Mouse (Mus musculus) liver, adult 2 months (tissue): ENCODE data around the gene Txnrd2. TPM values are rescaled to one million over a fixed set of nuclear protein-coding genes. Genes with fewer than 3 reads are reported as not detected.

Experiments
- DNase-seq: peaks from one replicate; pipeline ENCODE4 v3.0.0-alpha.2; 2011; ENCODE audit warnings: low read depth, low spot score; ENCODE audit errors: extremely low read depth
- H3K27ac ChIP-seq: fragments of 200-500 bp; replicated peaks from 2 replicates; pipeline ENCODE4 v1.5.1; 2012; ENCODE audit warnings: low read depth, mild to moderate bottlenecking, control low read depth, inconsistent platforms, low read length; ENCODE audit not compliant: insufficient read depth
- H3K27me3 ChIP-seq: fragments of 200-500 bp; 2 replicates; pipeline ENCODE4 v1.6.1; 2012; ENCODE audit warnings: mild to moderate bottlenecking, moderate library complexity, low read length, inconsistent platforms; ENCODE audit not compliant: control insufficient read depth, insufficient read depth
- H3K36me3 ChIP-seq: fragments of 200-500 bp; 2 replicates; pipeline ENCODE4 v1.6.1; 2012; ENCODE audit warnings: low read length, inconsistent platforms; ENCODE audit not compliant: control insufficient read depth, insufficient read depth
- H3K4me1 ChIP-seq: fragments of 200-500 bp; 2 replicates; pipeline ENCODE4 v1.6.1; 2011; ENCODE audit warnings: low read length; ENCODE audit not compliant: control insufficient read depth, insufficient read depth
- H3K4me3 ChIP-seq: fragments of 200-500 bp; 2 replicates; pipeline ENCODE4 v1.5.1; 2011; ENCODE audit warnings: low read depth, mild to moderate bottlenecking, control low read depth, low read length, moderate library complexity; ENCODE audit not compliant: insufficient read depth
- H3K79me2 ChIP-seq: fragments of 200-500 bp; 2 replicates; pipeline ENCODE4 v1.6.1; 2012; ENCODE audit warnings: inconsistent platforms, mild to moderate bottlenecking, low read length, moderate library complexity; ENCODE audit not compliant: control insufficient read depth, insufficient read depth
- H3K9ac ChIP-seq: fragments of 200-500 bp; 2 replicates; pipeline ENCODE4 v1.6.1; 2012; ENCODE audit warnings: low read depth, mild to moderate bottlenecking, control low read depth, inconsistent platforms, low read length
- CTCF ChIP-seq: fragments of 200-500 bp; IDR thresholded peaks from 2 replicates; pipeline ENCODE4 v1.5.1; 2011; ENCODE audit warnings: low read depth, low read length, control low read depth
- POLR2A ChIP-seq: fragments of 200-500 bp; IDR thresholded peaks from 2 replicates; pipeline ENCODE4 v1.6.1; 2011; ENCODE audit warnings: low read length, control low read depth; ENCODE audit not compliant: insufficient read depth; ENCODE audit errors: extremely low read depth
- WGBS: fragments of 180-500 bp; shearing (Covaris S2); methylation state at CpG from one replicate; pipeline ENCODE4 v1.1.7; 2018; 5-methylcytosine and 5-hydroxymethylcytosine counted together
- polyA plus RNA-seq: library from polyadenylated mRNA; depleted of rRNA; stranded (reverse); fragments of >200 nt; gene quantifications from 2 replicates; pipeline ENCODE4 v1.2.3, GENCODE M21; 2012
- total RNA-seq: library from RNA; depleted of rRNA; stranded (reverse); fragments of >200 nt; gene quantifications from 2 replicates; pipeline ENCODE4 v1.2.3, GENCODE M21; 2014

Gene Txnrd2
- total and polyA plus RNA-seq, 2 experiments = 23.9 to 46.6 TPM

DNA sequence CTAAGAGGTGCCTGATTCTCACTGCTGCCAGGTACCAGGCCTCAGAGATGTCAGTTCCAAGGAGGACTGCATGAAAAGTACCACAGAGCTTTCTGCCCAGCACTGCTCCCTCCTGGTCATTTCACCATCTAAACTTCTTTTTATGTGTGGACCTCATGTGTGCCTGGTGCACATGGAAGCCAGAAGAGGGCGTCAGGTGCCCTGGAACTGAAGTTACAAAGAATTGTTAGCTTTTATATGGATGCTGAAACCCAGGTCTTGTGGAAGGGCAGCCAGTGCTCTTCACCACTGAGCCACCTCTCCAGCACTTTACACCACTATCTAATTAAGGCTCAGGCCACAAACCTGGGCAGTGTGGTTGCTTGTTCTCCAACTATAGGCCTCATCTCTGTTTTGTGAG, 44.6 kb downstream of the Txnrd2 start:
- TF ChIP-seq CTCF (no peak; the same call in 1 of the 2 replicates), POLR2A (no peak)
- DNase-seq = no peak
- no peak overlapping the region for H3K4me3 ChIP-seq
- peaks cover 10% of the 10 kb centered on the region; the same call in 1 of the 2 replicates for H3K36me3 ChIP-seq
- no peaks in the 10 kb centered on the region for H3K4me1 ChIP-seq
- no peak overlapping the region for H3K9ac ChIP-seq
- H3K27ac ChIP-seq = no peak overlapping the region
- WGBS = 76% methylated on average over 1 of the region's 1 CpGs
- no peaks in the 10 kb centered on the region for H3K27me3 ChIP-seq
- H3K79me2 ChIP-seq = no peaks in the 10 kb centered on the region

DNA sequence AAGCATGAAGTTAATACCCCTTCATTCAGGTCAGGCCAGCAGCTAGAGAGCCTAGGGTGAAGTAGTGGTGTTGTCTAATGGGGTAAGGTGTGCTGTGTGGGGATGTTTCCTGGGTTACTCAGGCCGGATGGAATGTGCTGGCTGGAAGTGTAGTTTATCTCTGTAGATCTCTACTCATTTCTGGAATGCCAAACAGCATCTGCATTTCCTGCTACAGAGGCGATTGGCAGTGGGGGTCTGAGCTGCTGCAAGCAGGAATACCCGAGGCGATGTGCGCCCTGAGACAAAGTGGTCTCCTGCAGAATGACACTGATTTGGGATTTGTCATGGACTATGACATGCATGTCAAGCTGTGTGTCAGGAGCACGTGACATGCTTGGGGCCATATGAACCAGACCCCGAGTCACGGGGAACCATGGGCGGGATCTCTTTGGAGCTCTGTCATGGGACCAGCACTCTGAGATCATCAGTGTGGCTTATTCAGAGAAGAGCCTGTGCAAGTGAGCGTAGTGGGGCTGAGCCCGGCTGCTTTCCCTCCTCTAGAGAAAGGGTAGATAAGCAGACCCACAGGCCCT, 45.3 kb downstream of the Txnrd2 start:
- no peak for DNase-seq
- TF ChIP-seq CTCF (no peak), POLR2A (no peak)

DNA sequence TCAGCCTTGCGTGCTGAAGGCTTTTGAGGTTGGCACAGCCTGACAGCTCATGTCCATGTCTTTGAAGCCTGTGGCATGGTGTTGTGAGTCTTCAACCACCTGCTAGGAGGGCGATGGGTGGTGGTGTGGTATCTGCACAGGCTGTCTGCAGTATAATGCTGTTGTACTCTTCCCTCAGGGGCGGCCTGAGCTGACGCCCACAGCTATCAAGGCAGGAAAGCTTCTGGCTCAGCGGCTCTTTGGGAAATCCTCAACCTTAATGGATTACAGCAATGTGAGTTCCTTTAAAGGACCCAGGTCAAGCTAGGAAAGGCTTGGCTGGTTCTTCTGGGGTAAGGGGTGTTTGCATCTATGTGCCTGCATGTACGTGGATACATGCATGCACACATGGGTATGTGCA, 45.8 kb downstream of the Txnrd2 start:
- 95% methylated on average over 6 of the region's 6 CpGs for WGBS
- no peak overlapping the region for H3K4me3 ChIP-seq
- no peaks in the 10 kb centered on the region for H3K4me1 ChIP-seq
- DNase-seq = no peak
- no peaks in the 10 kb centered on the region for H3K79me2 ChIP-seq
- H3K36me3 ChIP-seq = peaks cover 12% of the 10 kb centered on the region; the same call in 1 of the 2 replicates
- H3K27ac ChIP-seq = no peak overlapping the region
- TF ChIP-seq CTCF = no peak
- TF ChIP-seq POLR2A = no peak
- H3K9ac ChIP-seq = no peak overlapping the region
- no peaks in the 10 kb centered on the region for H3K27me3 ChIP-seq

More for the DNA sequence above, 45.3 kb downstream of the Txnrd2 start:
- peaks cover 12% of the 10 kb centered on the region; the same call in 1 of the 2 replicates for H3K36me3 ChIP-seq
- no peaks in the 10 kb centered on the region for H3K79me2 ChIP-seq
- H3K4me1 ChIP-seq = no peaks in the 10 kb centered on the region
- no peaks in the 10 kb centered on the region for H3K27me3 ChIP-seq
- H3K27ac ChIP-seq = no peak overlapping the region
- no peak overlapping the region for H3K4me3 ChIP-seq
- WGBS = 92% methylated on average over 11 of the region's 11 CpGs
- H3K9ac ChIP-seq = no peak overlapping the region

DNA sequence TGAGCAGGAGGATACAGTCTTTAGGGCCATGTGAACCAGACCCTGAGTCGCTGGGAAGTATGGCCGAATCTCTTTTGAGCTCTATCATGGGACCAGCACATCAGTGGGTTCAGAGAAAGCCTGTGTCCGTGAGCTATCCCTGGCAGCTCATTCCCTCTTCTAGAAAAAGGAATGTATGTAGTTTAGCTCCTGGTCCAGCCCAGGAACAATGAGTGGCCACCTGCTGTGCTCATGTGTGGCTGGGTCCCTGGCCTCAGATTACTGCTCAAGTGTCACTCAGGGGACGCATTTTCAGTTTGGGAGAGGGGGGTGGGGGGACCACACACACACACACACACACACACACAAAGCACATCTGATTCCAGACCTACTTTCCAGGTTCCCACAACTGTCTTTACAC, 46.2 kb downstream of the Txnrd2 start:
- Histone ChIP-seq H3K4me1 (no peaks in the 10 kb centered on the region), H3K27ac (no peak overlapping the region), H3K36me3 (peaks cover 12% of the 10 kb centered on the region; the same call in 1 of the 2 replicates), H3K27me3 (no peaks in the 10 kb centered on the region), H3K79me2 (no peaks in the 10 kb centered on the region), H3K4me3 (no peak overlapping the region), H3K9ac (no peak overlapping the region)
- DNase-seq = no peak
- 90% methylated on average over 4 of the region's 4 CpGs for WGBS
- TF ChIP-seq POLR2A (no peak), CTCF (no peak)

DNA sequence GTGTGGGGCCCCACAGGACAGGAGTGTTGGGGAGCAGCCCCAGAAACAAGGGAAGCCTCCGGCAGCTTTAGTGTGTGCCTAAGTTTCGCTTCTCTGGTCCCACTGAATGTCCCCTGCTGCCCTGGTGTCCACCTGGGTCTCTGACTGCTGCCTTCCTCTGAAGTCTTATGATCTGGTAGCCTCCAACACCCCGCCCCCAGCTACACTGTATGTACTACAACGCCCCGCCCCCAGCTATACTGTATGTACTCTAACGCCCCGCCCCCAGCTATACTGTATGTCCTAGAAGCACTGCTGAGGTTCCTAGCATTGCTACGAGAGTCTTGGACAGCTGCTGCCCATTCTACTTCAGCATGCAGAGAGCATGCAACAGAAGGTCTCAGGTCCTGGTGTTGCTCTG, 46.8 kb downstream of the Txnrd2 start:
- H3K79me2 ChIP-seq = no peaks in the 10 kb centered on the region
- H3K27ac ChIP-seq = no peak overlapping the region
- WGBS = 96% methylated on average over 8 of the region's 8 CpGs
- TF ChIP-seq POLR2A = no peak
- DNase-seq = no peak
- no peaks in the 10 kb centered on the region for H3K4me1 ChIP-seq
- no peaks in the 10 kb centered on the region for H3K27me3 ChIP-seq
- no peak overlapping the region for H3K9ac ChIP-seq
- no peak overlapping the region for H3K4me3 ChIP-seq
- H3K36me3 ChIP-seq = peaks cover 12% of the 10 kb centered on the region; the same call in 1 of the 2 replicates

DNA sequence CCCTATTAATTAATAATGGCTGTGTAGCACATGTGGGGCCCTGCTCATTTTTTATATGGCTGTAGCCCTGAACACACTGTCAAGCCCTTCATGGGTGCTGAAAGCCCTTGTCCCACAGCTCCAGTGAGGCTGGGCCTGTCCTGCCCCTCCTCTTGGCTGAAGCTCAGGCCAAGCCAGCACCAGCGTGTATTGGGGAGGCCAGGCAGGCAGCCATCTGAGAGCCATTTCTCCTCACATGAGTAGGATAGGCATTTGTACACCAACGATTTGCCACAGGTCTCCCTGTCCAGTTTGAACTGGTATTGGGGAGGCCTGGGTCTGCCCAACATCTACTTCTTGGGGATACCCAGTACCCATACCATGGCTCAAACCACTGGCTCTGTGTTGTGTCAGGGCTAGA, 47.8 kb downstream of the Txnrd2 start:
- Histone ChIP-seq H3K4me3 (no peak overlapping the region), H3K36me3 (peaks cover 10% of the 10 kb centered on the region; the same call in 1 of the 2 replicates), H3K4me1 (no peaks in the 10 kb centered on the region), H3K27ac (no peak overlapping the region), H3K9ac (no peak overlapping the region), H3K79me2 (no peaks in the 10 kb centered on the region), H3K27me3 (no peaks in the 10 kb centered on the region)
- DNase-seq = no peak
- TF ChIP-seq POLR2A = no peak
- no peak for TF ChIP-seq CTCF
- 89% methylated on average over 2 of the region's 2 CpGs for WGBS
